Mouse (Mus musculus): ENCODE measurements around the gene Kcnt1.

- TF ChIP-seq CTCF (IDR thresholded peaks at IDR 0.05; ENCODE audit: low read depth, low read length) (no peak), POLR2A (IDR thresholded peaks at IDR 0.05; ENCODE audit: borderline replicate concordance, low read depth, low read length) (no peak)
Measured at GRCm38 (mm10) chr2:25919972-25920371, 56.4 kb downstream of the Kcnt1 start.
